Mouse (Mus musculus) hematopoietic stem cell, adult 5-6 weeks (primary cell): ENCODE results near the gene Olfr373. TPM values are rescaled to one million over a fixed set of nuclear protein-coding genes. Genes with fewer than 3 reads are reported as not detected.
A peak's percentile ranks its signal among the peaks of the same experiment; 100 is the strongest.

Source experiments
- ATAC-seq, 2 experiments: fragments of 125-278 bp in 1 of 2; replicated peaks in 1 of 2; 2 replicates each; pipeline ENCODE4 v1.8.0; 2016 to 2017; ENCODE audit warnings: inconsistent platforms in 2 of 2, mild to moderate bottlenecking in 2 of 2, moderate number of reproducible peaks in 2 of 2, low read depth in 1 of 2, moderate TSS enrichment in 1 of 2; ENCODE audit not compliant: low FRiP score in 2 of 2, poor library complexity in 2 of 2, severe bottlenecking in 2 of 2, insufficient read depth in 1 of 2, low TSS enrichment in 1 of 2
- total RNA-seq: library from RNA; stranded (forward); fragments of 172-1452, 232-1000 nt; gene quantifications from 2 replicates; pipeline ENCODE4 v1.2.3, GENCODE M21; 2017

The Olfr373 gene
- total RNA-seq, 1 experiment from 2014 or later, result not detected

DNA sequence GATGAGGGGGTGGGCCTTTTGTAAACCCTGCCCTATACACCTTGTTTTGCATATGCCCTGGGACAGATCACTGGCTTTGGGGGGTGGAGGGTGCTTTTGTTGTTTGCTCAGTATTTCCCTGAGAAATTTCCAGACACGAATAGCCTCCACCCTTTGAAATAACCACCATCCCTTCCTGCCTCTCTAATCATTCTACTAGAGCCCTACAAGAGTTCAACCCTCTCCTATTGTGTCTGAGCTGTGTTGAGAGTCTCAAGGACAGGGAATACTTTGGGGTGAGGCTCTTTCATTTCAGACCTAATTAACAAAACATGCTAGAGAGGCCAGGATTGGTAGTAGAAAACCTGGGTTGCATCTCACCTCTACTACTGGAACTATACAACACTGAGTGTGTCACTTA is 66.1 kb downstream of the Olfr373 start:
- ATAC-seq, result no peak

DNA sequence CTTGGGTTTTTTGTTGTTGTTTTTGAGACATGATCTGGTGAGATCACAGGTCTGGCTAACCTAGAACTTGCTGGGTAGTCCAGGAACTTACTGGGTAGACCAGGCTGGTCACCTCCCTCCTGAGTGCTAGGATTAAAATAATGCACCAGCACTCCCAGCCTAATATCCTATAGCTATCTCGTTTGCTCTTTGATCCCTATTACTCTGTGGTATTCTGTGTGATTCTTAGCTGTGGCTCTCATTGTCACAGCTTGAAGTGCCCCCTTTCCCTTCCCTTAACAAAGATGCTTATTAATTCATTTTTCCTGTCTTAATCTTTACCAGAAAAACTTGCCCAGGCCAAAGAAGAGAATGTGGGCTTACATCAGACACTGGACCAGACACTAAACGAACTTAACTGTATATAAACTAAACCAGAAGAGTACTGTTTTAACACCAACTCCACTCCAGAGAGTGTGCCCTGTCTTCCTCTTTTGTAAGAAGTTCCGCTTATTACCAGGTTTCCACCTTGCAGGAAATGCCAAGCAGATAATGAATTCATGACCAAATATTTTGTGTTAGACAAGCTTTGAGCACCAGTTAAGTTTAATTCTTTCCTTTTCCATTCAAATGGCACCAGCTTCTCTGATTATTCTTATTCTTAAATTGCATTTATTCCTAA is 68.6 kb downstream of the Olfr373 start:
- ATAC-seq, result peak; percentile 89 to 94

Other genes starting within 250 kb of the Olfr373 start
- 6.6 and 9.9 TPM in 2 replicates for gene Zfp709, start 201.2 kb upstream of the Olfr373 start, total RNA-seq
- 10.8 and 14.6 TPM in 2 replicates for gene Zfp882, start 174.6 kb upstream of the Olfr373 start, total RNA-seq
- gene Zfp617, start 174.5 kb upstream of the Olfr373 start, total RNA-seq, result 12.6 and 20.3 TPM in 2 replicates
- 21.1 and 40.6 TPM in 2 replicates for gene Zfp961, start 132.1 kb upstream of the Olfr373 start, total RNA-seq
- 1.3 and 3.4 TPM in 2 replicates for gene Cyp4f18, start 73.6 kb upstream of the Olfr373 start, total RNA-seq
- gene Olfr372, start 42.0 kb upstream of the Olfr373 start, total RNA-seq, result not detected in 2 replicates
- not detected in 2 replicates for gene Olfr374, start 23.9 kb downstream of the Olfr373 start, total RNA-seq
- 51.1 and 73.7 TPM in 2 replicates for gene Tpm4, start 51.8 kb downstream of the Olfr373 start, total RNA-seq
- gene Rab8a, start 78.0 kb downstream of the Olfr373 start, total RNA-seq, result 317 and 486 TPM in 2 replicates
- gene Hsh2d, start 106.5 kb downstream of the Olfr373 start, total RNA-seq, result 10.1 and 14.3 TPM in 2 replicates
- not detected in 2 replicates for gene Cib3, start 129.7 kb downstream of the Olfr373 start, total RNA-seq
- not detected in 2 replicates for gene Gm11034, start 130.5 kb downstream of the Olfr373 start, total RNA-seq
- 67.6 and 81.8 TPM in 2 replicates for gene Fam32a, start 136.6 kb downstream of the Olfr373 start, total RNA-seq
- 70.2 and 79.2 TPM in 2 replicates for gene Ap1m1, start 156.8 kb downstream of the Olfr373 start, total RNA-seq
- gene Gm10282, start 222.1 kb downstream of the Olfr373 start, total RNA-seq, result 35.8 and 41.2 TPM in 2 replicates
- 9.4 and 17.1 TPM in 2 replicates for gene Klf2, start 235.9 kb downstream of the Olfr373 start, total RNA-seq